Mouse (Mus musculus): ENCODE results near the gene Ano5. TPM values are rescaled to one million over a fixed set of nuclear protein-coding genes. Genes with fewer than 3 reads are reported as not detected.

The Ano5 gene
- polyA plus RNA-seq (2015; fragmentation: Nextera tagmentation; extraction: Ambion mirVana) = 0.50 and 1.1 TPM in 2 replicates

DNA sequence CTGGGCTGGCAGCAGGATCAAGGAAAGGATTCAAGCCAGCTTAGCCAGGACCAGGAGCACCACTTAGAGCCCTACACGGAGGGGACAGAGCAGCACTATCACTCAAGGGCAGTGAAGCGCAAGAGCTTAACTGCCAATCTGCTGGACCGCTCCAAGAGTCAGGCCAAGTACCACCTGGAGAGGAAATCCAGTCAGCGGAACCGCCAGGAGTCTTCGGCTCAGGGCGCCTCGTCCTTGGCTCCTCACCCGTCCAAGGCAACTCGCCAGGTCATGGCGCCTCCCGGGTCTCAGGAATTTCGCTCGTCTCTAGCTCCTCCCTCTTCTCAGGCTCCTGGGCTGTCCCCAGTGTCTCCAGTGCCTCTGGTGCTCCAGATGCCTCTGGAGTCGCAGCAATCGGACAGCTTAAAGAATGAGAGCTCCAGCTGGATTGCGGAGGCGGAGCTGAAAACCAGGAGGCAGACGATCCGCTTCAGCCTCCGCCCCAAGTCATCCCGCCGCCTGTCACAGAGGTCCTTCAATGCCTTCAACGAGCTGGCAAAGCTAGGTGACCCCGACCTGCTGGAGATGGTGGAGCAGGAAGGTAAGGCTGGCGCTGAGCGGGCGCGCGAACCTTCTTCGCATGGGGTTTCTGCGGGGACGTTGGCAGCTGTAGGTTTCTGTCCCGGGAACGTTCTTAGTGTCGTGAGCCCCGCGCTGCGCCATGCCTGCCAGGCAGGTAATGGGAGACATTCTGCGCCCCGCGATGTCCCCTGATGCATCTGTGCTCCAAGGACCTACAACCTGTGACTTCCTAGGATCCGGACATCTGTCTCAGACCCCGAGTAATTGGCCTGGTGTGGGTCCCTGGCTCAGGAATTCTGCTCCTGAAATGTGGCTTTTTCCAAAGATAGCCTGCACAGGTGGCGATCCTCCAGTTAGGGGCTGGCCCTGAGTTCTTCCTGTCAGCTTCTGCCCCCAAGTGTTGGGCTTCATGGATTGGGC is at the start of gene Ano5:
Gene Ano5, plus strand, starts transcription at position 359 of the 981 bp plus-strand sequence.
- Histone ChIP-seq H3K27ac (no peak within 1 kb of the TSS), H3K4me2 (peak within 1 kb of the TSS; percentile 78), H3K27me3 (peaks cover 19% of the 10 kb centered on the region), H3K36me3 (no peaks in the 10 kb centered on the region), H3K4me1 (peaks cover 11% of the 10 kb centered on the region), H3K9me3 (no peaks in the 10 kb centered on the region), H3K4me3 (peak within 1 kb of the TSS; percentile 42), H3K9ac (peak within 1 kb of the TSS; percentile 18; the same call in 1 of the 2 replicates)
- ATAC-seq (ENCODE audit: insufficient number of reproducible peaks, low FRiP score, low TSS enrichment, low read depth) = peak; percentile 55; the same call in 1 of the 2 replicates
- 3% methylated on average over 45 of the region's 45 CpGs for WGBS

DNA sequence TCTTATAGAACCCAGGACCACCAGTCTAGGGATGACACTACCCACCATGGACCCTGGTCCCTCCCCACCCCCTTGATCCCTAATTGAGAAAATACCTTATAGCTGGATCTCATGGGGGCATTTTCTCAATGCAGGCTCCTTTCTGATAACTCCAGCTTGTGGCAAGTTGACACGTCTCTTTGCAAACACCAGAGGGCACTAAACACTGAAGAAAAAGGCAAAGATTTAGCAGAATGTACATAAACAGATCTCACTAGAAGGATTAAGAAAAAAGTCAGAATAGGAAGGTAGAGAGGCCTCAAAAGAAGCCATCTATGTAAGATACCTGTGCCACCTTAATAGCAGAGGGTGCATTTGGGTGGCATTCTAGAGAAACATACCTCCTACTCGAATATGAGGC is 11.4 kb upstream of the Ano5 start:
- ATAC-seq (ENCODE audit: insufficient number of reproducible peaks, low FRiP score, low TSS enrichment, low read depth) = no peak
- Histone ChIP-seq H3K9me3 (no peaks in the 10 kb centered on the region), H3K36me3 (no peaks in the 10 kb centered on the region), H3K4me2 (no peak overlapping the region), H3K4me3 (no peak overlapping the region), H3K4me1 (no peaks in the 10 kb centered on the region), H3K27me3 (no peaks in the 10 kb centered on the region), H3K9ac (no peak overlapping the region), H3K27ac (no peak overlapping the region)
- 33% methylated on average over 2 of the region's 2 CpGs for WGBS

GRCm38 (mm10) chr7:51503940-51504339 is 6.9 kb upstream of the Ano5 start:
- Histone ChIP-seq H3K4me3 (no peak overlapping the region), H3K4me1 (no peaks in the 10 kb centered on the region), H3K27me3 (no peaks in the 10 kb centered on the region), H3K9me3 (no peaks in the 10 kb centered on the region), H3K27ac (no peak overlapping the region), H3K4me2 (no peak overlapping the region), H3K9ac (no peak overlapping the region), H3K36me3 (no peaks in the 10 kb centered on the region)
- 38% methylated on average over 2 of the region's 2 CpGs for WGBS
- no peak for ATAC-seq (ENCODE audit: insufficient number of reproducible peaks, low FRiP score, low TSS enrichment, low read depth)

DNA sequence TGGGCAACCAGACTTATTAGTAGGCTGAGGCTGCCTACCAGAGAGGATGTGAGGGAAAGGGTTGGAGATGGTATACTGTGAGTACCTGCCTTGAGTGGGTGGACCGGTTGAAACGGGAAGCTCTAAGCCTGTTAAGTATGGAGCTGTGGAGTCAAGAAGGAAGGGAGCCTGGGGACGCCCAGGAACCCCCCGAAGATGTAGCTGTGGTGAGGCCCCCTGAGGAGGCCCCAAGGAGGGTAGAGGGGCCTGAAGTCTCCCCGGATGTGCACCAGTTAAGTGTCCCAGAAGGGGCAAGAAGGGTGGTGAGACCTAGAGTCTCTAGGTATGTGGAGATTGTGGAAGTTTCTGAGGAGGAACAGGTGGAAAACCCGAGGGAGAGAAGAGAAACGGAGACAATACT is 682 bp upstream of the Ano5 start:
- Histone ChIP-seq H3K9ac (no peak overlapping the region), H3K4me3 (0 out of 2 replicates have a peak overlapping the region, but pooled peaks have one; percentile 42), H3K9me3 (no peaks in the 10 kb centered on the region), H3K27me3 (peaks cover 19% of the 10 kb centered on the region), H3K4me2 (no peak overlapping the region), H3K36me3 (no peaks in the 10 kb centered on the region), H3K27ac (no peak overlapping the region), H3K4me1 (peaks cover 11% of the 10 kb centered on the region)
- no peak for ATAC-seq (ENCODE audit: insufficient number of reproducible peaks, low FRiP score, low TSS enrichment, low read depth)
- 72% methylated on average over 7 of the region's 7 CpGs for WGBS

- Histone ChIP-seq H3K9ac (no peak overlapping the region), H3K4me2 (no peak overlapping the region), H3K9me3 (no peaks in the 10 kb centered on the region), H3K4me3 (no peak overlapping the region), H3K4me1 (no peaks in the 10 kb centered on the region), H3K27me3 (no peaks in the 10 kb centered on the region), H3K27ac (no peak overlapping the region), H3K36me3 (no peaks in the 10 kb centered on the region)
- ATAC-seq (ENCODE audit: insufficient number of reproducible peaks, low FRiP score, low TSS enrichment, low read depth) = no peak
Observed at GRCm38 (mm10) chr7:51539344-51539743, 28.5 kb downstream of the Ano5 start.

- ATAC-seq (ENCODE audit: insufficient number of reproducible peaks, low FRiP score, low TSS enrichment, low read depth) = no peak
- 60% methylated on average over 6 of the region's 6 CpGs for WGBS
- Histone ChIP-seq H3K9me3 (no peaks in the 10 kb centered on the region), H3K4me2 (no peak overlapping the region), H3K36me3 (no peaks in the 10 kb centered on the region), H3K27ac (no peak overlapping the region), H3K27me3 (no peaks in the 10 kb centered on the region), H3K4me3 (no peak overlapping the region), H3K4me1 (no peaks in the 10 kb centered on the region), H3K9ac (no peak overlapping the region)
Observed at GRCm38 (mm10) chr7:51540736-51541135, 29.9 kb downstream of the Ano5 start.

DNA sequence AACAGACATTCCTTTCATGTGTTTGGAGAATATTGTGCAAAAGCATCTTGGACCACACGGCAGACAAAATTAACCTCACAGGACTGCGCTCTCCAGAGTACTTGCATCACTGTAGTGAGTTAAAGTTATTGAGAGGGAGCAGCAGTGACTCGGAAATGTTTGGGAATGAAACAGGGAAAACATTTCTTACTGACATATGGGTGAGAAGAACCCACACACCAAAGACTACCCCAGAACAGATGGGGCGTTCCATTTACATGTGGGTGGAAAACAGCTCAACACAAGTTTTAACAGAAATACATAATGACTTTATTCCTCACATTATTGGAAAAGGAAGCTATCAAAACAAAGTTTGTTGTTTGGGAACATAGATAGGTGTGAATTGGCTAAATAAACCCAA is 89.2 kb downstream of the Ano5 start:
- Histone ChIP-seq H3K9me3 (no peaks in the 10 kb centered on the region), H3K4me3 (no peak overlapping the region)

GRCm38 (mm10) chr7:51603741-51604140 is 92.9 kb downstream of the Ano5 start:
- H3K4me1 ChIP-seq = no peaks in the 10 kb centered on the region
- no peak overlapping the region for H3K4me2 ChIP-seq
- no peak for ATAC-seq (ENCODE audit: insufficient number of reproducible peaks, low FRiP score, low TSS enrichment, low read depth)
- H3K9me3 ChIP-seq = no peaks in the 10 kb centered on the region
- no peak overlapping the region for H3K9ac ChIP-seq
- H3K4me3 ChIP-seq = no peak overlapping the region
- no peaks in the 10 kb centered on the region for H3K36me3 ChIP-seq
- 80% methylated on average over 12 of the region's 12 CpGs for WGBS
- no peak overlapping the region for H3K27ac ChIP-seq
- no peaks in the 10 kb centered on the region for H3K27me3 ChIP-seq

More for the DNA sequence above, 89.2 kb downstream of the Ano5 start:
- H3K36me3 ChIP-seq = no peaks in the 10 kb centered on the region
- H3K27ac ChIP-seq = no peak overlapping the region
- no peaks in the 10 kb centered on the region for H3K4me1 ChIP-seq
- H3K4me2 ChIP-seq = no peak overlapping the region
- H3K27me3 ChIP-seq = no peaks in the 10 kb centered on the region
- H3K9ac ChIP-seq = no peak overlapping the region
- WGBS = 72% methylated on average over 4 of the region's 4 CpGs
- no peak for ATAC-seq (ENCODE audit: insufficient number of reproducible peaks, low FRiP score, low TSS enrichment, low read depth)

DNA sequence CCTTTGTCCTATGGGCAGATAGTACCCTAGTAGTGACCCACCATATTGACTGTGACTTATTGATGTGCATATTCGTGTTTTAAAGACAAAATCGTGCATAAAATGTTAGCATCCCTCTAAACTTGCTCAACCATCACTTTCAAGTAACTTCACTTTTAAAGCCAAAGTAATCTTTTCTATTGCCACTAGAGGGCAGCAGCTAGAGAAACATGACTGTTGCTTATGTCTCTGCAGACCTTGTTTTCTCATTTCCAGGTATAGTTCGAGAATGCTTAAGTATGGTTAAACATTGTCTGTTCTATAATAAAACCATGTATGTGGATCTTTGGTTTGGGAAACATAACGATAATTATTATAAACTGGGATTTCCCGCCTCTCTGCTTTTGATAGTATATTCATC is 103.6 kb downstream of the Ano5 start:
- no peak overlapping the region for H3K27ac ChIP-seq
- no peaks in the 10 kb centered on the region for H3K36me3 ChIP-seq
- ATAC-seq (ENCODE audit: insufficient number of reproducible peaks, low FRiP score, low TSS enrichment, low read depth) = no peak
- no peaks in the 10 kb centered on the region for H3K9me3 ChIP-seq
- no peak overlapping the region for H3K4me3 ChIP-seq
- H3K4me1 ChIP-seq = no peaks in the 10 kb centered on the region
- WGBS = 31% methylated on average over 5 of the region's 5 CpGs
- H3K27me3 ChIP-seq = no peaks in the 10 kb centered on the region
- H3K4me2 ChIP-seq = no peak overlapping the region
- no peak overlapping the region for H3K9ac ChIP-seq

- Histone ChIP-seq H3K4me2 (no peak overlapping the region), H3K27ac (no peak overlapping the region), H3K27me3 (peaks cover 20% of the 10 kb centered on the region), H3K4me3 (no peak overlapping the region), H3K9ac (no peak overlapping the region), H3K9me3 (no peaks in the 10 kb centered on the region), H3K36me3 (no peaks in the 10 kb centered on the region), H3K4me1 (peaks cover 7% of the 10 kb centered on the region)
- no peak for ATAC-seq (ENCODE audit: insufficient number of reproducible peaks, low FRiP score, low TSS enrichment, low read depth)
Observed at GRCm38 (mm10) chr7:51617941-51618340, 107.1 kb downstream of the Ano5 start.

- Histone ChIP-seq H3K9me3 (no peaks in the 10 kb centered on the region), H3K27ac (no peak overlapping the region), H3K9ac (no peak overlapping the region), H3K4me2 (no peak overlapping the region), H3K4me1 (peaks cover 7% of the 10 kb centered on the region), H3K4me3 (no peak overlapping the region), H3K36me3 (no peaks in the 10 kb centered on the region), H3K27me3 (peaks cover 22% of the 10 kb centered on the region)
- ATAC-seq (ENCODE audit: insufficient number of reproducible peaks, low FRiP score, low TSS enrichment, low read depth) = no peak
- WGBS = 28% methylated on average over 2 of the region's 2 CpGs
Observed at GRCm38 (mm10) chr7:51618412-51618811, 107.6 kb downstream of the Ano5 start.

GRCm38 (mm10) chr7:51619977-51620376 is 109.1 kb downstream of the Ano5 start:
- 53% methylated on average over 1 of the region's 1 CpGs for WGBS
- H3K27me3 ChIP-seq = peaks cover 37% of the 10 kb centered on the region
- ATAC-seq (ENCODE audit: insufficient number of reproducible peaks, low FRiP score, low TSS enrichment, low read depth) = no peak

More at GRCm38 (mm10) chr7:51619977-51620376, 109.1 kb downstream of the Ano5 start:
- Histone ChIP-seq H3K9ac (no peak overlapping the region), H3K9me3 (no peaks in the 10 kb centered on the region), H3K4me3 (no peak overlapping the region), H3K36me3 (no peaks in the 10 kb centered on the region), H3K27ac (no peak overlapping the region), H3K4me2 (no peak overlapping the region), H3K4me1 (peaks cover 7% of the 10 kb centered on the region)

Data from limb, embryonic 15.5 days (tissue).